Mouse (Mus musculus): ENCODE measurements around the gene Gm12184. TPM values are rescaled to one million over a fixed set of nuclear protein-coding genes. Genes with fewer than 3 reads are reported as not detected.
A peak's percentile ranks its signal among the peaks of the same experiment; 100 is the strongest.

Gm12184 gene
- polyA plus RNA-seq, 1 experiment from 2014 or later: 4.4 TPM

DNA sequence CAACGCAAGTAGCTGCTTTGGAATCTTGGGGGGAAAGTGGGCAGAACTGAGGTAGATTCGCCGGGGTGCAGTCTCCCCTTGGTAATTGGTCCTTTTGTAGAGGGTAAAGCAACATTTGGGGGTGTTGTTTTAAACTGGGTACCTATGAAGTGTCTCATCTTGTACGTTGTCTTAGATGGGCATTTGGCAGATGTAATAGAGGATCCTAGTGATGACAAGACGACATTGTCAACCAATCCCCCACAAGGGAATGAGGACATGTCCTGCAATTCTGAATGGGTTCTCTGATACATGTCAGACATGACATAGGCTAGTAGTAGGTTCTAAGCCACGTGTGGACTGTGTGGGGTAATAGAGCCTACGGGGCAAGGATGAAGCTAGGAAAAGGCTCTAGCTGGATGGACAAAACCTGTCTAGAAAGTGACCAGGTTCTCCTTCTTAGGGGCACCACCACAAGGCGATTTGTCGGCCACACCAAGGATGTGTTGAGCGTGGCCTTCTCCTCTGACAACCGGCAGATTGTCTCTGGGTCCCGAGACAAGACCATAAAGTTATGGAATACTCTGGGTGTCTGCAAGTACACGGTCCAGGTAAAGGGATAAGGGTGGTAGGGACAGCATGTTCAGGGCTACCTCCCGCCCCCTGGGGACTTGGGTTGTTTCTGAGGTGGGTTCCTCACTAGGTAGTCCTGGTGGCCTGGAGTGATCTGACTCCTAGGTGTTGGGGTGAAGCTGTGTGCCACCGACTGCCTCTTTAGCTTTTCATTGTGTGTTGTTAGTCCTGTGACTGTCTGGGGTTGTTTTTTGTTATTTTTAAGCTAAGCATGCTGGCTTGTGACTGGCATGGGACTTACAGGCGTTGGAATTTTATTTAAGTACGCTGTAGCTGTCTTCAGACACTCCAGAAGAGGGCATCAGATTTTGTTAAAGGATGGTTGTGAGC, 24.4 kb downstream of the Gm12184 start:
- DNase-seq (ENCODE audit: low spot score): no peak
- 57% methylated on average over 17 of the region's 17 CpGs for WGBS
- no peak overlapping the region for H3K27ac ChIP-seq (ENCODE audit: low read length)
- TF ChIP-seq CTCF (IDR thresholded peaks at IDR 0.05) (no peak), EP300 (IDR thresholded peaks at IDR 0.05) (no peak)
- peak overlapping the region; percentile 82 for H3K4me2 ChIP-seq (replicated peaks; ENCODE audit: low read depth, low read length)
- no peaks in the 10 kb centered on the region for H3K9me3 ChIP-seq (ENCODE audit: low read length)
- 0 out of 2 replicates have a peak overlapping the region, but pooled peaks have one; percentile 14 for H3K4me3 ChIP-seq (ENCODE audit: low read depth, low read length)
- peaks cover 42% of the 10 kb centered on the region for H3K36me3 ChIP-seq (ENCODE audit: insufficient read depth, low read length)
- peaks cover 12% of the 10 kb centered on the region; the same call in 1 of the 2 replicates for H3K4me1 ChIP-seq (ENCODE audit: insufficient read depth, low read depth, low read length)
- no peaks in the 10 kb centered on the region for H3K27me3 ChIP-seq (replicated peaks; ENCODE audit: insufficient read depth, low read length)
- peak overlapping the region; percentile 86 for H3K9ac ChIP-seq (replicated peaks; ENCODE audit: low read depth)
- ATAC-seq: no peak

DNA sequence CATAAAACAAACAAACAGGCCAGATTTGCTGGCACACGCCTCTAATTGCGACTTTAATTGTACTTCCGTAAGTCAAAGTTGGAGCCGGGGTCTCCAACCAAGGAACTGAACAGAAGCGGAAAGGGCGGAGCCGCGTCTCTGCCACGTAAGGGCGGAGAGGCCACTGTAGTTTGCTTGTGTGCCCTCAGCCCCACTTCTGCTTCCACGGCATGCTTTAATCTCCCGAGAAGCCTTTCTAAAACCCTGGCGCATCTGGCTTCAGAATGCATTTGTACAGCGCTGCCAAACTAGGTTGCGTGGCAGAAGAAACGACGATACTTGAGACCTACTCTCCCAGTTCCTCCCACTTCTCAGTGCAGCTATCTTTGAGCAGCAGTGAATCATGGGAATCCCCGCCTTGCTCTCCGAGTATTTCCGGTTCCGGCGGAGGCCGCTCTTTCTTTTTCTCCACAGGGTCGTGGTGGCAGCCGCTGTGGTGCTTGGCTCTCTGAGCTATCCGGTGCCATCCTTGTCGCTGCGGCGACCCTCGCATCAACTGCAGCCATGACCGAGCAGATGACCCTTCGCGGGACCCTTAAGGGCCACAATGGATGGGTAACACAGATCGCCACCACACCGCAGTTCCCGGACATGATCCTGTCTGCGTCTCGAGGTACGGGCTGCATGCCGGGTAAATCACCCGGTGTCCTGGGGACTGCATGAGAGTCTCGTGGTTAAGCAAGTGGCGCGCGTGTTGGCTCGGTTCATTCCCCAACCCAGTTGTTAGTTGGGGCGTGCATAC, 26.3 kb downstream of the Gm12184 start, which contains the start of gene Rack1:
Gene Rack1 (plus strand): TSS at position 412 of the 781 bp plus-strand sequence.
- Histone ChIP-seq H3K9ac (replicated peaks; ENCODE audit: low read depth) (peak within 1 kb of the TSS; percentile 86), H3K4me2 (replicated peaks; ENCODE audit: low read depth, low read length) (peak within 1 kb of the TSS; percentile 82), H3K9me3 (ENCODE audit: low read length) (no peaks in the 10 kb centered on the region), H3K27ac (ENCODE audit: low read length) (peak within 1 kb of the TSS; percentile 91), H3K4me3 (ENCODE audit: low read depth, low read length) (peak within 1 kb of the TSS; percentile 72), H3K27me3 (replicated peaks; ENCODE audit: insufficient read depth, low read length) (no peaks in the 10 kb centered on the region), H3K36me3 (ENCODE audit: insufficient read depth, low read length) (peaks cover 27% of the 10 kb centered on the region; the same call in 1 of the 2 replicates), H3K4me1 (ENCODE audit: insufficient read depth, low read depth, low read length) (peaks cover 12% of the 10 kb centered on the region; the same call in 1 of the 2 replicates)
- DNase-seq (ENCODE audit: low spot score) (peak; percentile 97), ATAC-seq (peak; percentile 93)
- under 1% methylated on average over 47 of the region's 47 CpGs for WGBS
- TF ChIP-seq CTCF (IDR thresholded peaks at IDR 0.05) (no peak), EP300 (IDR thresholded peaks at IDR 0.05) (peak; percentile 75)

DNA sequence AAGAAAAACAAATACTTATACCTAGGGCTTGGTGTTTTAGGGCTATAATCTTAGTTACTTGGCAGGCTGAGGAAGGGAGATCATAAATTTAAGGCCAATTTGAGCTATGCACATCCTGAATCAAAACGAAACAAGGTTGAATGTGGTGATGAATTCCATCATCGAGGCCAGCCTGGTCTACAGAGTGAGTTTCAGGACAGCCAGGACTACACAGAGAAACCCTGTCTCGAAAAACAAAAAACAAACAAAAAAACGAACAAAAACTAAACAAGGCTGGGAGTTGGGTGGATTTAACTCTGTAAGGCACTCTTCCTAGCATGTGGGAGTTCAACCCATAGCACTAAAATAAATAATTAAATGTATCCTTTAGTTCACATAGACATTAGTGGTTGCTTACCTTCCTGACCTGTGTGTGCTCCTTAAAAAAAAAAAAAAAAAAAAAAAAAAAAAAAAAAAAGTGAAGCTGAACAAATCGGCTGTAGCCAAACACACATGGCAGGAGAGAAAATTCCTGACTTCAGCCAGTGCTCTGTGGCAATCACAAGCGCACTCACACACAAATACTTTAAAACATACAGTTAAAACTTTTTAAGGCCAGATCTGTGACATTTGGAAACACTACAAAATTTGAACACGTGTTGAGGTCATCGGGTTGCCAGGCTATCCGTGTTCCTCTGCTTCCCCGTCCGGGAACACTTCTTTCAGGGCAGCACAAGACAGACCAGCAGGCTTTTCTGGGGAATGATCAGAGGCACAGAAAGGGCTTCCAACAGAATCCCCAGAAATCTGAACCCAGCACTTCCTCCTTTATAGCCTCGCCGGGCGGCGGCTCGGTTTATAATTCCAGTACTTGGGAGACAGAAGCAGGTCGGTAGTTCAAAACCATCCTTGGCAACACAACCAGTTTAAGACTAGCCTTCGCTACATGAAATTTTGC, 27.2 kb downstream of the Gm12184 start:
- H3K4me3 ChIP-seq (ENCODE audit: low read depth, low read length): peak overlapping the region; percentile 72
- TF ChIP-seq EP300 (IDR thresholded peaks at IDR 0.05): no peak
- H3K9me3 ChIP-seq (ENCODE audit: low read length): no peaks in the 10 kb centered on the region
- peak overlapping the region; percentile 91 for H3K27ac ChIP-seq (ENCODE audit: low read length)
- peak; percentile 68 for DNase-seq (ENCODE audit: low spot score)
- 5% methylated on average over 18 of the region's 18 CpGs for WGBS
- peak; percentile 23 for ATAC-seq
- H3K9ac ChIP-seq (replicated peaks; ENCODE audit: low read depth): peak overlapping the region; percentile 86
- H3K4me1 ChIP-seq (ENCODE audit: insufficient read depth, low read depth, low read length): peaks cover 12% of the 10 kb centered on the region; the same call in 1 of the 2 replicates
- no peaks in the 10 kb centered on the region for H3K27me3 ChIP-seq (replicated peaks; ENCODE audit: insufficient read depth, low read length)
- H3K36me3 ChIP-seq (ENCODE audit: insufficient read depth, low read length): peaks cover 19% of the 10 kb centered on the region; the same call in 1 of the 2 replicates
- peak overlapping the region; percentile 82 for H3K4me2 ChIP-seq (replicated peaks; ENCODE audit: low read depth, low read length)

DNA sequence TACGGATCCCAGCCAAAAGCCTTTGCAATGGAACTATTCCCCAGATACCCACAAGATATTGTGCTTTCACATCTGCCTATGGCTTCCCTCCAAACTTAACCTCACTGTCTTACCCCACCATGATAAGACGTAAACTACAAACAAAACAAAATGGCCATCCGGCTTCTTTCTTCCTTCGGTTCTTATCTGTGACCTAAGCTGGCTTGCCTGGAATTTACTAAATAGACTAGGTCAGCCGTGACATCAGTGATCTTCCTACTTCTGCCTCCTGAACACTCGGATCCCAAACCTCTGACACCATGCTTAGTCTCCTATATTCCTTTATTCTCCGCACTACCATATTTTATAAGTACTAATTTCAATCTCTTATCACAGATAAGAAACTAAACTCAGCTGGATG, 28.1 kb downstream of the Gm12184 start:
- Histone ChIP-seq H3K4me3 (ENCODE audit: low read depth, low read length) (no peak overlapping the region), H3K9ac (replicated peaks; ENCODE audit: low read depth) (no peak overlapping the region), H3K4me1 (ENCODE audit: insufficient read depth, low read depth, low read length) (peaks cover 12% of the 10 kb centered on the region; the same call in 1 of the 2 replicates), H3K27ac (ENCODE audit: low read length) (no peak overlapping the region), H3K36me3 (ENCODE audit: insufficient read depth, low read length) (peaks cover 10% of the 10 kb centered on the region; the same call in 1 of the 2 replicates), H3K27me3 (replicated peaks; ENCODE audit: insufficient read depth, low read length) (no peaks in the 10 kb centered on the region), H3K9me3 (ENCODE audit: low read length) (no peaks in the 10 kb centered on the region), H3K4me2 (replicated peaks; ENCODE audit: low read depth, low read length) (peak overlapping the region; percentile 82; the same call in 1 of the 2 replicates)
- WGBS: 74% methylated on average over 7 of the region's 7 CpGs
- DNase-seq (ENCODE audit: low spot score) (no peak), ATAC-seq (no peak)
- no peak for TF ChIP-seq CTCF (IDR thresholded peaks at IDR 0.05)
- TF ChIP-seq EP300 (IDR thresholded peaks at IDR 0.05): no peak

DNA sequence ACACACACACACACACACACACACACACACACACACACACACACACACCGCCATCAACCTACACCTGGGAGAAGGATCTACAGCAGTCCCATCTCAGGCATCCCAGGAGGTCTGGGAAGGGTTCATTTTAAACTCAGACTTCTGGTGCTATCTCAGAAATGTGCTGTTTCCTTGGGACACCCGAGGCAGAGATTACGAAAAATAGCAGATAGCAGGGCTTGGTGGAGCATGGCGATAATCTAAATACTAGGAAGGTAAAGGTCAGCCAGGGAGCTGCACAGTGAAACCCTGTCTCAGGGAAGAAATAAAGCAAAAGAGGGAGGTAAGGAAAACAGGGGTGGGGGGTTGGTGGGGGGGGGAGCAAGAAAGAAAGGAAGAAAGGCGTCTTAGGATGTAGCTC, 29.2 kb downstream of the Gm12184 start:
- no peaks in the 10 kb centered on the region for H3K9me3 ChIP-seq (ENCODE audit: low read length)
- no peak overlapping the region for H3K4me3 ChIP-seq (ENCODE audit: low read depth, low read length)
- ATAC-seq: no peak
- no peak overlapping the region for H3K27ac ChIP-seq (ENCODE audit: low read length)
- peaks cover 12% of the 10 kb centered on the region; the same call in 1 of the 2 replicates for H3K4me1 ChIP-seq (ENCODE audit: insufficient read depth, low read depth, low read length)
- H3K4me2 ChIP-seq (replicated peaks; ENCODE audit: low read depth, low read length): no peak overlapping the region
- WGBS: 76% methylated on average over 5 of the region's 5 CpGs
- H3K27me3 ChIP-seq (replicated peaks; ENCODE audit: insufficient read depth, low read length): no peaks in the 10 kb centered on the region
- TF ChIP-seq CTCF (IDR thresholded peaks at IDR 0.05) (no peak), EP300 (IDR thresholded peaks at IDR 0.05) (no peak)
- DNase-seq (ENCODE audit: low spot score): no peak
- H3K36me3 ChIP-seq (ENCODE audit: insufficient read depth, low read length): 0 out of 2 replicates have a peak, but pooled peaks cover 4% of the 10 kb centered on the region
- H3K9ac ChIP-seq (replicated peaks; ENCODE audit: low read depth): no peak overlapping the region
